Mouse (Mus musculus) heart, embryonic 16.5 days (tissue): Measurements from ENCODE around the gene Gm3435. TPM values are rescaled to one million over a fixed set of nuclear protein-coding genes. Genes with fewer than 3 reads are reported as not detected.

Experiments
- ATAC-seq: fragments of 200-750 bp; cut with Nextera tagmentation; replicated peaks from 2 replicates; pipeline ENCODE4 v1.8.0; 2017; ENCODE audit warnings: moderate number of reproducible peaks; ENCODE audit not compliant: insufficient read depth, low FRiP score; ENCODE audit errors: extremely low read depth
- H3K27ac ChIP-seq: fragments of 300-500 bp; sonication (generic); 2 replicates; pipeline ENCODE4 v1.5.1; 2014; ENCODE audit warnings: mild to moderate bottlenecking, low read length, control low read depth, moderate library complexity
- H3K27me3 ChIP-seq: fragments of 300-500 bp; sonication (generic); 2 replicates; pipeline ENCODE4 v1.6.1; 2014; ENCODE audit warnings: low read length, mixed read lengths; ENCODE audit not compliant: control insufficient read depth, insufficient read depth
- H3K36me3 ChIP-seq: fragments of 300-500 bp; sonication (generic); 2 replicates; pipeline ENCODE4 v1.6.1; 2014; ENCODE audit not compliant: control insufficient read depth, insufficient read depth
- H3K4me1 ChIP-seq: fragments of 300-500 bp; sonication (generic); 2 replicates; pipeline ENCODE4 v1.6.1; 2014; ENCODE audit warnings: low read length, mixed read lengths; ENCODE audit not compliant: control insufficient read depth, insufficient read depth
- H3K4me2 ChIP-seq: fragments of 300-500 bp; sonication (generic); 2 replicates; pipeline ENCODE4 v1.6.1; 2014; ENCODE audit warnings: low read depth, mild to moderate bottlenecking, control low read depth, low read length
- H3K4me3 ChIP-seq: fragments of 300-500 bp; sonication (generic); 2 replicates; pipeline ENCODE4 v1.5.1; 2014; ENCODE audit warnings: mild to moderate bottlenecking, control low read depth, low read length
- H3K9ac ChIP-seq: fragments of 300-500 bp; sonication (generic); 2 replicates; pipeline ENCODE4 v1.6.1; 2014; ENCODE audit warnings: low read length, control low read depth
- H3K9me3 ChIP-seq: fragments of 300-500 bp; sonication (generic); replicated peaks from 2 replicates; pipeline ENCODE4 v1.6.1; 2016; ENCODE audit warnings: low read length; ENCODE audit not compliant: control insufficient read depth
- WGBS: fragments of 180-500 bp; shearing (Covaris S2); extraction: QIAGEN DNeasy Blood & Tissue Kit; methylation state at CpG from one replicate; pipeline ENCODE4 v1.1.7; 2014; 5-methylcytosine and 5-hydroxymethylcytosine counted together
- polyA plus RNA-seq: library from polyadenylated mRNA; unstranded; fragments of >200 nt; fragmentation: Nextera tagmentation; extraction: Ambion mirVana; gene quantifications from 2 replicates; pipeline ENCODE4 v1.2.1, GENCODE M21; 2015

Gm3435 gene
- polyA plus RNA-seq, 1 experiment from 2014 or later: 5.3 TPM

DNA sequence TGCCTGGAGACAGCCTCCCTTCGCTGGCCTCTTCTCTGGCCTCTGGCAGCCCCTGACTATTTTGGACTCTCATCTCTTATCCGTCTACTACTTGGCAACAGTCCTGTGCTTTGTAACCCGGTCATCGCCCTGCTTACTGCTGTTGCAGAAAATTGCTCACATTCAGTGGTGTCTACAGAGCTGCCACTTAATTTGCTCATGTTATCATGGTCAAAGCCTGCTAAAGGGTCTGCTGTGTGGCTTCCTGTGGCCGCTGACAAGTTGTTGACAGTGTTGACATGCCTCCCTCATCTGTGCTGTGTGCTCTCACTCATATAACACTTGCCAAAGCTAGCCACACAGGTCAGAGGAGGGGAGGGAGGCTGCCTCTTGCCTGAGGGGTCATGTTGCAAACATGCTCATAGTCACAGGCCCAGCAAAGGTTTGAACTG is 48.2 kb downstream of the Gm3435 start:
- peaks cover 13% of the 10 kb centered on the region for H3K27me3 ChIP-seq
- H3K4me3 ChIP-seq: no peak overlapping the region
- H3K36me3 ChIP-seq: peaks cover 10% of the 10 kb centered on the region
- H3K4me1 ChIP-seq: peaks cover 19% of the 10 kb centered on the region
- no peaks in the 10 kb centered on the region for H3K9me3 ChIP-seq
- H3K27ac ChIP-seq: peak overlapping the region; percentile 63
- no peak overlapping the region for H3K9ac ChIP-seq
- no peak overlapping the region for H3K4me2 ChIP-seq
- peak; percentile 93 for ATAC-seq
- 29% methylated on average over 5 of the region's 5 CpGs for WGBS

DNA sequence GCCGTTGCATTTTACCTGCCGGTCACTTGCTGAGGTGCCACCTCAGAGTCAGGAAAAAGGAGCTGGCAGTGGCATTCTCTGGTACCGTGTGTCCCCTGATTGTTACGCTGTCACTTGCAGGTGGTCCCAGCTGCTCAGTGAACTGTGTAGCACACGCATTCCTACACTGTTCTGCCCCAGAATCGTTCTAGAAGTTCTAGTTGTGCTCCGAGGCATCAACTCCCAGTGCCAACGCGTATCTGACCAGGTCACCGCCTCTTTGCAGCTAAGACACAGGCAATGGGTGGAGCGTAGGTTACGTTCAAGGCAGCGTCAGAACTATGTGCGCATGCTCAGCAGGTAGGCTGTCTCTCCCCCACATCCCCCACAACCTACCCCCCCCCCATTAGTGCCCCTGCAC is 49.7 kb downstream of the Gm3435 start:
- H3K9ac ChIP-seq: no peak overlapping the region

DNA sequence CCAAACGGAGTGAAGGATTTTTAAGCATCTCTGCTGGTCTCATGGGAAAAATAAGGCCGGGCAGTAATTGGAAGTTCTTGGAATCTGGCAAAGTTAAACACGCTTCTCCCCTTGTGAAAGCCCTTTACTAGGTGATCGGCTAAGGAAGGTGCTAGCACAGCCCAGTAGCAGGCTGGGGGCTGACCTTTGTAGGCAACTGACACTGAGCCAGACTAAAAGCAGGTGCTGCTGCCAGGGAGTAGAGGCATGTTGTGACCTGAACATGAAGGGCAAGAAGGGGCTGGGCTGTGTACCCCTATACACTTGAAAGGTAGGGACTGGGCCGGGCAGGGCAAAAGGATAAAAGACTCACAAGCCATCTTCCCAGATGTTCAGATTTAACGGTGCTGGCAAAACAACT is 50.4 kb downstream of the Gm3435 start:
- Histone ChIP-seq H3K9me3 (no peaks in the 10 kb centered on the region), H3K27me3 (peaks cover 27% of the 10 kb centered on the region), H3K36me3 (peaks cover 10% of the 10 kb centered on the region), H3K4me1 (peaks cover 19% of the 10 kb centered on the region), H3K9ac (no peak overlapping the region), H3K4me3 (no peak overlapping the region), H3K4me2 (no peak overlapping the region), H3K27ac (no peak overlapping the region)
- WGBS: 87% methylated on average over 6 of the region's 6 CpGs
- ATAC-seq: no peak

More for the DNA sequence above, 49.7 kb downstream of the Gm3435 start:
- ATAC-seq: no peak
- no peak overlapping the region for H3K4me3 ChIP-seq
- WGBS: 94% methylated on average over 14 of the region's 14 CpGs
- H3K27ac ChIP-seq: no peak overlapping the region
- H3K4me2 ChIP-seq: no peak overlapping the region
- no peaks in the 10 kb centered on the region for H3K9me3 ChIP-seq
- peaks cover 21% of the 10 kb centered on the region for H3K27me3 ChIP-seq
- peaks cover 10% of the 10 kb centered on the region for H3K36me3 ChIP-seq
- H3K4me1 ChIP-seq: peaks cover 19% of the 10 kb centered on the region

DNA sequence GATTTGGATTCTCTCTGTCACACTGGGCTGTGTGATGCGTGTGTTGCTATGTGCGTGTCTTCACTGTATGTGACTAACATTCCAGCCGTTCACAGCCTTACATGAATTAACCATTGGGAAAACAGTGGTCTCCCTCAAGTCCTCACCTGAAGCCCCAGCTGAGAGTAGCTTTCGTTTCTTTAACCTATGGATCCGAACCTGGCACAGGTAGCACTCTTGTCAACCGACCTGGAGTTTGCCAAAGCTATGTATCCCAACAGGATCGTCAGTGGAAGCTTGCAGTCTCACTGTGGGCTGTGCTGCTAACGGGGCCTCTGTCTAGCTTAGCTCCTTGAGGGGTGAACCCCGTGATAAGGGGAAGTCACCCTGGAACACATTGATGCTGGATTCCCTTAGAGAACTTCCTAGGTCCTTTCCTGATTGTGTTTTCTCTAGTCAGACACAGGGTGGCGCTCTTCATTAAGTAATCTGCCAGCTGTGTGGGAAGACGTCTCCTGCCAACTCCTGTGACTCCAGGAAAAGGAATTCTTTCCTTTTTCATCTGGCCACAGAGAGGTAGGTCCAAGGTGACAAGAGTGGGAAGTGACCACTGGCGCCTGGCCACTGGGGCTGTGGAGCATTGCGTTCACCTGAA is 55.5 kb downstream of the Gm3435 start:
- H3K27me3 ChIP-seq: peaks cover 26% of the 10 kb centered on the region
- peaks cover 11% of the 10 kb centered on the region; the same call in 1 of the 2 replicates for H3K4me1 ChIP-seq
- 40% methylated on average over 13 of the region's 13 CpGs for WGBS
- no peak overlapping the region for H3K4me3 ChIP-seq
- H3K4me2 ChIP-seq: peak overlapping the region; percentile 37
- no peaks in the 10 kb centered on the region for H3K9me3 ChIP-seq
- no peak overlapping the region for H3K9ac ChIP-seq
- ATAC-seq: peak; percentile 33; the same call in 1 of the 2 replicates
- peaks cover 10% of the 10 kb centered on the region for H3K36me3 ChIP-seq
- no peak overlapping the region for H3K27ac ChIP-seq

DNA sequence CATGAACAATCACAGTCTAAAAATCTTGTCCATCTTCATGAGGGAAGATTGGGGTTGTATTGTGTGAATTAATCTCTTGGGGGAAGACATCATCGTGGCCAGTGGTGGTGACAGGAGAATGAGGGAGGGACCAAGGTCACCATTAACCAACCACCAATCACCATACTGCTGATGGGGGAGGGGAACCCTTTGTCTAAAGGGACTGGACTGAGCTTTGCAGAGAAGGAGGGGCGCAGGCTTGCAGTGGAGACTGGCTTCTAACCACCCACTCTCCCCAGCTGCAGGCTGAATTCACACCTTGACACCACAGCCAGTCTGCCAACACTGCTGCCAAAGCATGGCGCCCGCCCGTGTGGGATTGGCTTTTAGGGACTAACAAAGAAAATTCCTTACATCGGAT is 56.1 kb downstream of the Gm3435 start:
- H3K36me3 ChIP-seq: peaks cover 10% of the 10 kb centered on the region
- H3K27ac ChIP-seq: no peak overlapping the region
- 45% methylated on average over 6 of the region's 6 CpGs for WGBS
- H3K27me3 ChIP-seq: peaks cover 26% of the 10 kb centered on the region
- no peak overlapping the region for H3K4me3 ChIP-seq
- H3K9ac ChIP-seq: no peak overlapping the region
- no peak for ATAC-seq
- H3K4me2 ChIP-seq: peak overlapping the region; percentile 37
- no peaks in the 10 kb centered on the region for H3K9me3 ChIP-seq
- H3K4me1 ChIP-seq: peaks cover 11% of the 10 kb centered on the region; the same call in 1 of the 2 replicates

DNA sequence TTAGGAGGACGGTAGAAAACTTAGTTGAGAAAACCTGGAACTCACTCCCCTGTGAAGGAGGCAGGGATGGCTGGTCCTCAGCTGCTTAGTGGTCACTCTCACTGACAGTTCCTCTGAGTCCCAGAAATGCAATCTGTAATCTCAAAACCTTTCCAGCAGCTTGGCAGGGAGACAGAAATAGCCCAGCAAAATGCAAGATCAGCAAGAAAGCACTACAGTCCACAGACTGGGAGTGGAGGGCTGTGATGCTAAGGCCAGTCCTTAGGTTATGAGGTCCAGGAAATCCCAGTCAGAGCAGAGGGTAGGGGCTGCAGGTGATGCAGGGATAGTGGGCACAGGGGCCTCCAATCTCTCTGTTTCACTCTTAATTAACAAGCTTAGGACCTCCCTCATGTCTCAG is 56.9 kb downstream of the Gm3435 start:
- no peak overlapping the region for H3K4me3 ChIP-seq
- H3K27me3 ChIP-seq: peaks cover 21% of the 10 kb centered on the region
- no peak for ATAC-seq
- peaks cover 3% of the 10 kb centered on the region for H3K36me3 ChIP-seq
- no peak overlapping the region for H3K4me2 ChIP-seq
- H3K9me3 ChIP-seq: no peaks in the 10 kb centered on the region
- no peak overlapping the region for H3K9ac ChIP-seq
- peaks cover 11% of the 10 kb centered on the region; the same call in 1 of the 2 replicates for H3K4me1 ChIP-seq
- 43% methylated on average over 1 of the region's 1 CpGs for WGBS
- H3K27ac ChIP-seq: no peak overlapping the region

DNA sequence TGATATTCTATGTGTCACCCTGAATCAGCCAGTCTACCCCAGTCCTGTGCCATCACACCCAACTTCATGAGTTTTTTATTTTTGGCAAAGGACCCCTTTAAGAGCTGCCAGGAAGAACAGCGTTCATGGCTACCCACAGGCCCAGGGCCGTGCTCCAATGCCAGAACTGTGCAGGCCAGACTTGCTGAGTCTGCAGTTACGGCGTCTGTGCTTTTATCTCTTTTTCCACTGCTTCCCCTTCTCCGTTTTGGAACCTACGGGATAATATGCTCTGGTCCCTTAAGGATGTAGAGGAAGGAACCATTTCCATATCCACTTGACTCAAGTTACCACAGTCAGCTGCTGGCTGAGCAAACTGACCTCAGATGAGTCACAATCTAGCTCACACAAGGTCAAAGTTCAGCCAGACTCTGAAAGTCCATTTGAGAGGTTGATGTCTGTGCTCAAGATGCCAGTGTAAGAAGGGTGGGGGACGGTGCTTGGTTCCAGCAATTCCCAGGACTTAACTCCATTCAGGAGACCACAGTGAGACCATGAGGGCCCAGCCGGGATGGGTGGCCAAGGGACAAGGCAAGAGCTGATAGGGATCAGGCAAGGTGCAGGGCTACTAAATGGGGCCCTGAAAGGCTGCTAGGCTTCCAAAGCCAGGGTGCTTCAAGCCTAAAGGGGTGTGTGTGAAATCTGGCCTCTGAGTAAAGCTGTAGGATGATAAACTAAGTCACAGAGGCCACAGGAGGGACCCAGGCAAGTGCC is 58.2 kb downstream of the Gm3435 start:
- Histone ChIP-seq H3K9me3 (no peaks in the 10 kb centered on the region), H3K4me2 (no peak overlapping the region), H3K4me3 (no peak overlapping the region), H3K9ac (no peak overlapping the region), H3K4me1 (peaks cover 11% of the 10 kb centered on the region; the same call in 1 of the 2 replicates), H3K36me3 (no peaks in the 10 kb centered on the region), H3K27me3 (peaks cover 16% of the 10 kb centered on the region), H3K27ac (no peak overlapping the region)
- ATAC-seq: no peak
- 46% methylated on average over 8 of the region's 8 CpGs for WGBS

DNA sequence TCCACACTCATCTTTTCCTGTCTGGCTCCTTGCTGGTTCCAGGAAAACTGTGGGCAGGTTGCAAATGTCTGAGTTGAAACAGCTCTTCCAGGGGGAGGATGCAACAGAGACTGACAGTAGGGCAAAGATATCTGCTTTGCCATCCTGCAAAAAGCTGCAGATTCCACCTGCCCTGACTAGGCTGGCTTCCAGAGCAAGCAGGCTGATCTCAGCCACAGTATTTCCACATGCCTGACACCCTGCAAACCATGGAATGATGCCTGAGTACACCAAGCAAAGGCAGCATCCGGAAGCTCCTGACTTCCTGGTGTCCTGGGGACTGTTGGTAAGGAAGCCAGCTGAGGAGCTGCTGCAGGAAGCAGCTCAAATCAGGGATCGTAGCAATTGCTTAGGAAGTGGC is 59.1 kb downstream of the Gm3435 start:
- WGBS: 57% methylated on average over 2 of the region's 2 CpGs
- Histone ChIP-seq H3K9ac (no peak overlapping the region), H3K4me1 (peaks cover 11% of the 10 kb centered on the region; the same call in 1 of the 2 replicates), H3K27ac (no peak overlapping the region), H3K4me3 (no peak overlapping the region), H3K9me3 (no peaks in the 10 kb centered on the region), H3K27me3 (peaks cover 13% of the 10 kb centered on the region), H3K4me2 (no peak overlapping the region), H3K36me3 (no peaks in the 10 kb centered on the region)
- ATAC-seq: no peak
